Mouse (Mus musculus): ENCODE results near the gene Tmem114.

- TF ChIP-seq CTCF (IDR thresholded peaks at IDR 0.05; ENCODE audit: control insufficient read depth, insufficient read depth, low read length) (no peak), POLR2A (IDR thresholded peaks at IDR 0.05; ENCODE audit: borderline replicate concordance, control insufficient read depth, low read depth, low read length) (no peak)
Observed at GRCm38 (mm10) chr16:8385679-8386078, 39.3 kb downstream of the Tmem114 start.
